ENCODE assay signal across 9 mouse cellular contexts in the genomic region with DNA sequence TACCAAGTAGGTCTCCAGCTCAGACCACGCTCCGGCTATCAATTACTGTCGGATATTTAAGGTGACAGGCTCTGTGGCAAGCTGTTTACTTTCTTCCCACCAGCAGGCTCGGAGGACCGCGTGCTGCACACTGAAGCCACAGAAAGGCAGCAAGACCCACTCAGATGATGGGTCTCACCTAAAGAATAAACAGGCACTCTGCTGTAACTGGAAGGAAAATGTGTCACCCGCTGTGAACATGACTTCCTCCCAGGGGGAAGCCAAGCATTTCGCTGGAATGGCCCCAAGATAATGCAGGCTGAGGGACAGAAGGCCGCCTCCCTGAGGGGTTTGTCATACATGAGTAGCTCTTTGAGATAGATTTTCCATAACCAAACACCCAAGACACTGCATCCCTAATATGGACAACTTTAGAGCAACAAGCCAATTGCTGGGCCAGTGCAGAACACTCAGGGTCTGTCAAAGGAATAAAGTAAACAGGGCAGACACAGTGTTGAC.
DNase-seq lines count a peak whose midpoint lies in the region; ATAC-seq and TF ChIP-seq lines count a peak whose summit lies in the region.
"Had no signal": no experiment of that assay in that cellular context is flagged by ENCODE, and none has a peak within 500 bp of the region (broad histone marks: within the 10 kb centered on the region; RNA-seq: fewer than 3 reads in every experiment).

No protein-coding gene starts in this region.

- no peaks in the 10 kb centered on the region for H3K36me3 ChIP-seq in lung, embryonic 16.5 days (ENCODE audit: control insufficient read depth, insufficient read depth, low read length)
- H3K36me3 ChIP-seq in thymus, adult 2 months (ENCODE audit: control insufficient read depth, insufficient read depth, low read length), result no peaks in the 10 kb centered on the region
- H3K36me3 ChIP-seq: liver, embryonic 12.5 days had no signal

- H3K4me1 ChIP-seq in lung, embryonic 16.5 days (replicated peaks; ENCODE audit: control insufficient read depth, insufficient read depth, low read length), result no peaks in the 10 kb centered on the region
- no peaks in the 10 kb centered on the region for H3K4me1 ChIP-seq in thymus, adult 2 months (replicated peaks; ENCODE audit: control insufficient read depth, insufficient read depth, low read length)
- H3K4me1 ChIP-seq: liver, embryonic 12.5 days had no signal

- no peak overlapping the region for H3K9ac ChIP-seq in lung, embryonic 16.5 days (ENCODE audit: low read length)
- H3K9ac ChIP-seq: liver, embryonic 12.5 days had no signal

- no peak overlapping the region for H3K4me3 ChIP-seq in lung, embryonic 16.5 days (ENCODE audit: low read length)
- H3K4me3 ChIP-seq in thymus, adult 2 months (ENCODE audit: control insufficient read depth, insufficient read depth, low read length), result no peak overlapping the region
- H3K4me3 ChIP-seq: liver, embryonic 12.5 days had no signal

- ATAC-seq in lung, embryonic 16.5 days (ENCODE audit: low read depth), result peak; percentile 76
- ATAC-seq in megakaryocyte, adult 5-6 weeks (ENCODE audit: poor library complexity, severe bottlenecking), result no peak
- ATAC-seq: liver, embryonic 12.5 days had no signal

- no peak overlapping the region for H3K4me2 ChIP-seq in lung, embryonic 16.5 days (ENCODE audit: low read depth, low read length)
- H3K4me2 ChIP-seq: liver, embryonic 12.5 days had no signal

- WGBS in lung, embryonic 16.5 days, result 7% methylated on average over 9 of the region's 9 CpGs
- 48% methylated on average over 9 of the region's 9 CpGs for WGBS in thymus, adult 2 months

- peak; percentile 70 to 77 for DNase-seq in cerebellum, postnatal 10 days
- no peak for DNase-seq in cerebellum, adult 9-10 months
- no peak for DNase-seq in lung, postnatal 25 days (ENCODE audit: low spot score)
- DNase-seq in lung, postnatal 10 days, result peak; percentile 37
- no peak for DNase-seq in frontal cortex, adult 2 months (ENCODE audit: extremely low spot score in 1 of 2, low spot score in 1 of 2)
- DNase-seq in thymus, adult 2 months, result no peak

- no peaks in the 10 kb centered on the region for H3K9me3 ChIP-seq in lung, embryonic 16.5 days (ENCODE audit: control insufficient read depth, low read length)
- H3K9me3 ChIP-seq: liver, embryonic 12.5 days had no signal

- TF ChIP-seq CTCF in thymus, adult 2 months (IDR thresholded peaks at IDR 0.05; ENCODE audit: borderline replicate concordance, control insufficient read depth, extremely low read depth, insufficient read depth, low read length, poor library complexity), result no peak

- no peak for TF ChIP-seq POLR2A in thymus, adult 2 months (IDR thresholded peaks at IDR 0.05; ENCODE audit: control insufficient read depth, extremely low read depth, insufficient read depth, low read length, poor library complexity)

- H3K27ac ChIP-seq in lung, embryonic 16.5 days (ENCODE audit: low read length), result no peak overlapping the region
- no peak overlapping the region for H3K27ac ChIP-seq in thymus, adult 2 months (ENCODE audit: control insufficient read depth, insufficient read depth, low read length)
- H3K27ac ChIP-seq: liver, embryonic 12.5 days had no signal

- no peaks in the 10 kb centered on the region for H3K27me3 ChIP-seq in lung, embryonic 16.5 days (ENCODE audit: control insufficient read depth, insufficient read depth, low read depth, low read length)
- H3K27me3 ChIP-seq in thymus, adult 2 months (ENCODE audit: control insufficient read depth, insufficient read depth, low read length), result no peaks in the 10 kb centered on the region
- H3K27me3 ChIP-seq: liver, embryonic 12.5 days had no signal

Comparison
In these comparisons a context has a peak if more than half of its experiments do, and no peak if none do; other contexts are left out.
1. DNase-seq: peak in cerebellum, postnatal 10 days (2 of 2) and lung, postnatal 10 days (single experiment); none in cerebellum, adult 9-10 months (single experiment), lung, postnatal 25 days (single experiment), frontal cortex, adult 2 months (0 of 2) and thymus, adult 2 months (single experiment).